Mouse (Mus musculus): Measurements from ENCODE around the gene Cda.

Gene Cda

DNA sequence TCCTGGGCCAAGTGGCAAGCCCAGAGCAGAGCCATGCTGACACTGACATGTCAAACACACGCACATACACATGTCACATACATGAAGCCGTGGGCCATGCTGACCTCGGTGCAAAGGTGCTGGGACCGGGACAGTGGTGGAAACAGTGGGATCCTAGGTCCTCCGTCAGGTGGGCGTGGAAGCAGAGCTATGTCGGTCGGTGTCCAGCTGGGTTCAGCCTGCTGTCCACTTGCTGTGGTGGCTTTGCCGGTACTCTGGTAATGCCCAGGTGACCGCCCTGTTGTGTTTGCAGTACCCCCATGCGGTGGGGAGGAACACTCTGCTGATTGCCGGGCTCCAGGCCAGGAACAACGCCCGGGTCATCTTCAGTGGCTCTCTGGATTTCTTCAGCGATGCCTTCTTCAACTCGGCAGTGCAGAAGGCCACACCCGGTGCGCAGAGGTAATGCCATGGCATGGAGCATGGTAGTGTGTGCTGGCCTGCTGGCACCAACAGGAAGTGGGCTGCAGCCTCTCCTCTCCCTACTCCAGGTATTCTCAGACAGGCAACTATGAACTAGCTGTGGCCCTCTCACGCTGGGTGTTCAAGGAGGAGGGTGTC is 57.4 kb downstream of the Cda start:
- no peak for DNase-seq (ENCODE audit: low read depth, low spot score)

GRCm38 (mm10) chr4:138307739-138308138 is 60.1 kb downstream of the Cda start:
- no peak for DNase-seq (ENCODE audit: low read depth, low spot score)

- DNase-seq (ENCODE audit: low read depth, low spot score) = no peak
Measured at GRCm38 (mm10) chr4:138307025-138307424, 60.8 kb downstream of the Cda start.

DNA sequence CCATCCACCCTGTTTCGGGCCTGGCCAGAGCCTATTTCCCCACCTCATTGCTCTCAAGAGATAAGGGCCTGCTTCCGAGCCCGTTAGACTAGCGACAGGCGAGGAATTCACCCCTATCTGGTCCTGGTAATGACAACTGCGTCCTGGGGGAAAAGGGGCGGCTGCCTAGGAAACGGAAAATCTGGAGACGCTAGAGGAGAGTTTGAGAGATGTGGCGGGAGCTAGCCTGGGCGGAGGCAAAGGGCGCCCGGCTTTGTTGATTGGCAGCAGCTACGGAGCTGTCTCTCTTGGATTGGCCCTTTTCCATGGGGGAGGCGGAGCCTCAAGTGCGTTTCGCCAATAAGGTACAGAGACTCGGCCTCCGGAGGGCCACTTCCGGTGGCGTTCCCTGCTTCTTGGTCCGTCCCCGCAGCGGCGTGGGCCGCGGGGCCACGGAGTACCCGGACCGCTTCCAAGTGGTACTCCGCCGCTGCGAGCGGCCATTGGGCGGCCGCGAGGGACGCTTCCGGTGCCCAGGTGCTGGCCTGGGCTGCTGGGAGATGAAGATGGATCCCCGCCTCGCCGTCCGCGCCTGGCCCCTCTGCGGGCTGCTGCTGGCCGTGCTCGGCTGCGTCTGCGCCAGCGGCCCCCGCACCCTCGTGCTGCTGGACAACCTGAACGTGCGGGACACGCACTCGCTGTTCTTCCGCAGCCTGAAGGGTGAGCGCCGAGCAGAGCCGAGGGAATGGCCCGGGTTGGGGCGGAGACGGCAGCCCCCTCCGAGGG is 63.3 kb downstream of the Cda start, which contains the start of gene Ddost:
TSS of gene Ddost (plus strand) at position 391 of the 765 bp plus-strand sequence.
- DNase-seq (ENCODE audit: low read depth, low spot score) = peak; percentile 96

GRCm38 (mm10) chr4:138303742-138304141 is 64.0 kb downstream of the Cda start:
- DNase-seq (ENCODE audit: low read depth, low spot score) = no peak

- no peak for DNase-seq (ENCODE audit: low read depth, low spot score)
Measured at GRCm38 (mm10) chr4:138303011-138303410, 64.8 kb downstream of the Cda start.

- DNase-seq (ENCODE audit: low read depth, low spot score) = no peak
Measured at GRCm38 (mm10) chr4:138301271-138301780, 66.5 kb downstream of the Cda start.

DNA sequence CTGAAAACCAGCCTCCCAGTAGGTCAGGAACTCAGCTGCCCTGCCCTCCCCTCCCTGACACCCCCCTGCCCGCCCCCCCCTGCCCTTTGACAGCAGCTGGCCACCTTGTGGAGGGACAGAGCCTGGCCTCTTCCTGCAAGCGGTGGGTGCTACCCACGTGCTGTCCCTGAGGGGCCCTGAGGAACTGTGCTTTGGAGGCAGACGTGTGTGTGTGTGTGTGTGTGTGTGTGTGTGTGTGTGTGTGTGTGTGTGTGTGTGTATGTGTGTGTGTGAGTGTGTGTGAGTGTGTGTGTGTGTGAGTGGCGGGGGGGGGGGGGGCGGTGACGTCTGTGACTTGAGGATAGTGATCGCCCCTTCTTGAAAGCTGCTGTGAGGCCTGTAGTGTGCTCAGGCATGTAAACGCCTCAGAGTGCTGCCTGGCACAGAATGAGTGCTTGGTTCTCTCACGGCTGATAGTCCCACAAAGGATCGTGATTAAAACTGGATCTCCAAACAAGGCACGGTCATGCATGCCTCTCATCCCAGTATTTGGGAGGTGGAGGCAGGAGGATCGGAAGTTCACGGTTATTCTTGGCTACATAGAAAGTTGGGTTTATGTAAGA is 73.7 kb downstream of the Cda start:
- no peak for DNase-seq (ENCODE audit: low read depth, low spot score)

DNA sequence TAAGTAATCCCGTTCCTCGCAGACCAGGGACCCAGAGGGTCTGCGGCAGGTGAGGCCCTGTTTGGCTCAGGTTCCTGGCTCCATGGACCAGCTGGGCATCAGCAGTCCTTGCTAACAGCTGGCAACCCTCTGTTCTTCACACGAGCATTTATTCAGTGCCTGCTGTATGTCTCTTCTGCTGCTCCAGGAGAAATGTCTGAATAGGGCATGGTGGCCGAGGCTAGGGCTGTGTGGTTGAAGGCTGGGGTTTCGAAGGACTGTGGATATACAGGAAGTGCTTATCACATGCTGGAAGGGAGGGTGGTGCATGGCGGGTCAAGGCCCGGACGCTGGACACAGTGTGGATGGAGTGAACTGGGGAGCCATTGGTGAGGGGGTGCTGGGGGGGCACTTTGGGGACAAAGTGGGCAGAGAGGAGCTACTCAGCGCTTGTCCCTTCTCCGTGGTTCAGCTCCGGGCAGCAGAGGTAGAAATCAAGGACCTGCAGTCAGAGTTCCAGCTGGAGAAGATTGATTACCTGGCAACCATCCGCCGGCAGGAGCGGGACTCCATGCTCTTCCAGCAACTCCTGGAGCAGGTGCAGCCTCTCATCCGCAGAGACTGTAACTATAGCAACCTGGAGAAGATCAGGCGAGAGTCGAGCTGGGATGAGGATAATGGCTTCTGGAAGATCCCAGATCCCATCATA is 74.4 kb downstream of the Cda start:
- no peak for DNase-seq (ENCODE audit: low read depth, low spot score)

- DNase-seq (ENCODE audit: low read depth, low spot score) = no peak
Measured at GRCm38 (mm10) chr4:138292028-138292427, 75.8 kb downstream of the Cda start.

GRCm38 (mm10) chr4:138288691-138289090 is 79.1 kb downstream of the Cda start:
- DNase-seq (ENCODE audit: low read depth, low spot score) = no peak

Measured in WW6 (cell line).